Mouse (Mus musculus) spleen, postnatal 14 days (tissue): ENCODE measurements around the gene Zfp446.
A peak's percentile ranks its signal among the peaks of the same experiment; 100 is the strongest.

Source experiments
- DNase-seq, 2 experiments: peaks; one replicate each; pipeline ENCODE4 v3.0.0; 2021 to 2022; ENCODE audit warnings: low spot score in 2 of 2

Zfp446 gene

GRCm38 (mm10) chr7:13023928-13024731 lies 46.5 kb downstream of the Zfp446 start:
- peak; percentile 89 to 91 for DNase-seq

DNA sequence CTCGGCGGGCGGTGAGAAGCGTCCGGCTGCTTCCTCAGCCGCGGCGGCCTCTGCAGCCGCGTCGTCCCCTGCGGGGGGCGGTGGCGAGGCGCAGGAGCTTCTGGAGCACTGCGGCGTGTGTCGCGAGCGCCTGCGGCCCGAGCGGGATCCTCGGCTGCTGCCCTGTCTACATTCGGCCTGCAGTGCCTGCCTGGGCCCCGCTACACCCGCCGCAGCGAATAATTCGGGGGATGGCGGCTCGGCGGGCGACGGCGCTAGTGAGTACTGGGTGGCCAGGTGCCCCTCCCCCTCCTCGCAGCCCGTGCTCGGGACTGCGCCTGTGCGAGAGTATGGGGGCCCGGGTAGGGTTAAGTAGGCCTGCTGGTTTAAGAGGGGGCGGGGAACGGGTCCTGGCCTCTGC lies 47.2 kb downstream of the Zfp446 start:
- peak; percentile 50 to 65 for DNase-seq

DNA sequence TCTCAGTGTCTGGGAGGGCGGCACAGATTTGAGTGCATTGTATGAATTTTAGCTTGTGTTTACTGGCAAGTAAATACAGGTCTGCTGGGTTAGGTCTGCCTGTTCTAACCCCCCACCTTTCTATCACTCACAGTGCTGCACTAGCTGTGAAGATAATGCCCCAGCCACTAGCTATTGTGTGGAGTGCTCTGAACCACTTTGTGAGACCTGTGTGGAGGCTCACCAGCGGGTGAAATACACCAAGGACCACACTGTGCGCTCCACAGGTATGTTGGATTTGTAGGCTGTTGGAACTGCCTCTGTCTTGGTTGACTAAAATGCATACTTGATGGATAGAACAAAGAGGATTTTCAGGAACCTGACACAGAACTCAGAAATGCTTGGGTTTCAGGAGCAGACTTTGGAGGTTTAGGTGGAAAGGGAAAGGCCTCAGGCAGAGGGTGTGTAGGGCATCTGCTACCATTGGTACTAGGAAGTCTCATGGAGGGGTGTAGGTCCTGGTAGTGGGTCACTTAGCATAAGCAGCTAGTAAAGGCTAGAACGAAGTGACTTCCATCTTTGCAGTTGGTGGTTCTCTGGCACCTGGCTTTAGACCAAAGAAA lies 48.0 kb downstream of the Zfp446 start:
- DNase-seq, result no peak

GRCm38 (mm10) chr7:13028986-13029385 lies 51.3 kb downstream of the Zfp446 start:
- DNase-seq, result no peak

- no peak for DNase-seq
Observed at GRCm38 (mm10) chr7:13031069-13031468, 53.4 kb downstream of the Zfp446 start.

GRCm38 (mm10) chr7:13031983-13032382 lies 54.3 kb downstream of the Zfp446 start:
- no peak for DNase-seq

DNA sequence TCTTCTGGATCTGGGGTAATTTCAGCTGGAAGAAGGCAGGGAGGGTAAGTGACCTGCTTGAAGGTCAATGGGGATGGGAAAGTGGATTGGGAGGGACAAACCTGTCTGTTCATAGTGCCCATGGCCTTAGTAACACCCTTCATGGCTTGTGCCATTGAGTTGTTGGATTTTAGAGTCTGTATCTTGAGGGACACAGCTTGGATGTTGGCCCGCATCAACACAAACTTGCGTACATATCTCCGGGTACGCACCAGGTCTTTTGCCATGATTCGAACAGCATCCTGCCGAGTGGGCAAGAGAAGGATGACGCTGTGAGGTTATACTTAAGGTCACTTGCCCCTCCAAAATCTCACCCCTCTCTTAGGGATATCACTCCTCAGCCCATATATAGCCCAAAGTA lies 54.9 kb downstream of the Zfp446 start:
- DNase-seq, result no peak

GRCm38 (mm10) chr7:13033451-13034147 lies 56.0 kb downstream of the Zfp446 start:
- no peak for DNase-seq

DNA sequence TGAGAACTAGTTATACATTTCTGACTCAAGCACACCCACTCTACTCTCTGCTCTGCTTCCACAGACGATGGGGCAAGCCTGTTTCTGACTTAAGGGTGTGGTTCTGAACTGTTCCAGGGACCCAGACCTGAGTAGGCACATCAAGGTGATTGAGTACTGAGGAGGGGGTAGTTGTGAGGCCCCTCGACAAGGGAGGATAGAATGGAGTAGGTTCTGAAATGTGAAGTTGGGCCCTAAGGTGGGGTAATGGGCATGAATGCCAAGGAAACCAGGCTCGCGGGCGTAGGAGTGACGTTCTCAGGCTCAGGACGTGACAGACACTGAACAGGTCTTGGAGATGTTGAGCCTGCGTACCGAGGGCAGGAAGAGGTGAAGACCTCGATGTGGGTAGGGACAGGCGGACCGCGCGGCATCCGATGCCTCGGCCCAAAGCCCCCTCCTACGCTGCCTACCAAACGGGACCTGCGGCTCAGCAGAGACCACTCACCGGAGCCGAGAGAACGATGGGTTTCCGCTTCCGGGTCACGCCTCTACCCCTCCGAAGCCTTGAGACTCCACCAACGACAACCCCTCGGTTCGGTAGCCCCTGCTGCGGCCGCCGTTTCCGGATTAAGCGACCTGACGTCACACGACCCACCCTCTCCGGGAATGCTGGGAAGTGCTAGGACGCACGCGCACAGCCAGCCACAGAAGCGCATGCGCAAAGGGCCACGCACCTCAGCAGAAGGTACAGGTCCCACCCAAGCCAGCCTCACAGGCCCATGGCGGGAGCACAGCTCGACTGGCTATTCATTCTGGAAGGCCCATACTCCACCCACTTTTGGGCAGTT lies 56.7 kb downstream of the Zfp446 start, which contains the start of gene Chmp2a:
Chmp2a (minus strand) TSS at position 660 of the 830 bp plus-strand sequence.
- DNase-seq, result peak; percentile 94
